ENCODE assay signal across 17 mouse cellular contexts in genomic region chr19:56553177-56553576, GRCm38 (mm10). TPM values are rescaled to one million over a fixed set of nuclear protein-coding genes. Genes with fewer than 3 reads are reported as not detected.
DNase-seq lines count a peak whose midpoint lies in the region; TF ChIP-seq lines count a peak whose summit lies in the region.
"Had no signal": no experiment of that assay in that cellular context is flagged by ENCODE, and none has a peak within 500 bp of the region (broad histone marks: within the 10 kb centered on the region; RNA-seq: fewer than 3 reads in every experiment).

No protein-coding gene starts in this region.

- H3K4me3 ChIP-seq in gastrocnemius, adult 2 months = no peak overlapping the region
- no peak overlapping the region for H3K4me3 ChIP-seq in layer of hippocampus, adult 2 months
- H3K4me3 ChIP-seq: embryonic facial prominence, embryonic 13.5 days; forebrain, embryonic 12.5 days; heart, embryonic 12.5 days; hindbrain, embryonic 12.5 days had no signal

- intact Hi-C loops in gastrocnemius, adult 2 months (cut with DNase I) = no loop called here

- H3K27ac ChIP-seq in gastrocnemius, adult 2 months = no peak overlapping the region
- H3K27ac ChIP-seq in layer of hippocampus, adult 2 months = no peak overlapping the region
- H3K27ac ChIP-seq: embryonic facial prominence, embryonic 13.5 days; forebrain, embryonic 12.5 days; hindbrain, embryonic 12.5 days had no signal

- peak; percentile 6; the same call in 1 of the 2 replicates for TF ChIP-seq CTCF in gastrocnemius, adult 2 months (IDR thresholded peaks at IDR 0.05)
- peak; percentile 24; the same call in 1 of the 2 replicates for TF ChIP-seq CTCF in layer of hippocampus, adult 2 months (conservative IDR thresholded peaks at IDR 0.05)

- DNase-seq in gastrocnemius, adult 2 months = no peak
- no peak for DNase-seq in gastrocnemius, postnatal 25 days
- no peak for DNase-seq in layer of hippocampus, adult 2 months (ENCODE audit: low spot score in 2 of 2)
- no peak for DNase-seq in layer of hippocampus, postnatal 25 days (ENCODE audit: extremely low spot score in 1 of 2, low spot score in 1 of 2)
- peak; percentile 25 for DNase-seq in A20 (ENCODE audit: low read depth, low spot score)
- peak; percentile 50 for DNase-seq in ZHBTc4 (ENCODE audit: low read depth, low spot score)
- no peak for DNase-seq in cerebellum, postnatal 36 days
- DNase-seq: adrenal gland, postnatal 14 days; cerebellum, adult 11-12 months; cerebellum, adult 9-10 months; cerebellum, postnatal 25 days; forebrain, postnatal 0 days; heart, postnatal 4 days had no signal

RNA-seq across cellular contexts. Expression of gene Nhlrc2, which starts 5.1 kb away (rescaled TPM):
- total RNA-seq in gastrocnemius, adult 2 months (2021) = 1 to 10 TPM; 7.2 to 10.0 TPM
- 1 to 10 TPM; 8.5 to 9.2 TPM for total RNA-seq in gastrocnemius, postnatal 25 days (2021)
- 10 to 100 TPM; 11.6 to 12.9 TPM for total RNA-seq in layer of hippocampus, adult 2 months (2021)
- total RNA-seq in layer of hippocampus, postnatal 25 days (2021) = 10 to 100 TPM; 10.4 to 12.2 TPM

RNA-seq across cellular contexts. Expression of gene Dclre1a, which starts 5.2 kb away (rescaled TPM):
- total RNA-seq in gastrocnemius, adult 2 months (2021) = 1 to 10 TPM; 3.3 to 4.7 TPM
- total RNA-seq in gastrocnemius, postnatal 25 days (2021) = 1 to 10 TPM; 2.8 to 3.2 TPM
- total RNA-seq in layer of hippocampus, adult 2 months (2021) = 1 to 10 TPM; 6.9 to 7.7 TPM
- 1 to 10 TPM; 5.3 to 8.5 TPM for total RNA-seq in layer of hippocampus, postnatal 25 days (2021)

Comparison
In these comparisons a context has a peak if more than half of its experiments do, and no peak if none do; other contexts are left out.
1. DNase-seq: peak in A20 (single experiment) and ZHBTc4 (single experiment); none in gastrocnemius, adult 2 months (single experiment), gastrocnemius, postnatal 25 days (single experiment), layer of hippocampus, adult 2 months (0 of 2), layer of hippocampus, postnatal 25 days (0 of 2) and cerebellum, postnatal 36 days (0 of 2).